Mouse (Mus musculus) intestine, embryonic 14.5 days (tissue): ENCODE measurements around the gene Rpl36-ps4. TPM values are rescaled to one million over a fixed set of nuclear protein-coding genes. Genes with fewer than 3 reads are reported as not detected.

Source experiments
- ATAC-seq: fragments of 200-750 bp; cut with Nextera tagmentation; replicated peaks from 2 replicates; pipeline ENCODE4 v1.8.0; 2017; ENCODE audit warnings: low read depth, moderate number of reproducible peaks, moderate TSS enrichment, moderate library complexity; ENCODE audit not compliant: low FRiP score, low TSS enrichment
- DNase-seq: peaks from one replicate; pipeline ENCODE4 v3.0.0-alpha.2; 2018; ENCODE audit warnings: low spot score
- H3K27ac ChIP-seq: fragments of 300-500 bp; sonication (generic); 2 replicates; pipeline ENCODE4 v1.5.1; 2014; ENCODE audit warnings: low read depth, mild to moderate bottlenecking, control low read depth
- H3K27me3 ChIP-seq: fragments of 300-500 bp; sonication (generic); replicated peaks from 2 replicates; pipeline ENCODE4 v1.6.1; 2014; ENCODE audit warnings: low read length, control low read depth; ENCODE audit not compliant: control insufficient read depth, insufficient read depth
- H3K36me3 ChIP-seq: fragments of 300-500 bp; sonication (generic); 2 replicates; pipeline ENCODE4 v1.6.1; 2014; ENCODE audit warnings: low read length, control low read depth; ENCODE audit not compliant: control insufficient read depth, insufficient read depth
- H3K4me1 ChIP-seq: fragments of 300-500 bp; sonication (generic); replicated peaks from 2 replicates; pipeline ENCODE4 v1.6.1; 2014; ENCODE audit warnings: low read length, control low read depth, mixed read lengths; ENCODE audit not compliant: control insufficient read depth, insufficient read depth
- H3K4me2 ChIP-seq: fragments of 300-500 bp; sonication (generic); 2 replicates; pipeline ENCODE4 v1.6.1; 2014; ENCODE audit warnings: low read length
- H3K4me3 ChIP-seq: fragments of 300-500 bp; sonication (generic); 2 replicates; pipeline ENCODE4 v1.5.1; 2014; ENCODE audit warnings: low read depth, low read length, control low read depth, mixed read lengths
- H3K9ac ChIP-seq: fragments of 300-500 bp; sonication (generic); 2 replicates; pipeline ENCODE4 v1.6.1; 2014; ENCODE audit warnings: mild to moderate bottlenecking, low read length
- H3K9me3 ChIP-seq: fragments of 300-500 bp; sonication (generic); 2 replicates; pipeline ENCODE4 v1.6.1; 2016; ENCODE audit warnings: low read length, control low read depth; ENCODE audit not compliant: control insufficient read depth
- WGBS: fragments of 180-500 bp; shearing (Covaris S2); extraction: QIAGEN DNeasy Blood & Tissue Kit; methylation state at CpG from one replicate; pipeline ENCODE4 v1.1.7; 2014; 5-methylcytosine and 5-hydroxymethylcytosine counted together
- polyA plus RNA-seq: library from polyadenylated mRNA; unstranded; fragments of >200 nt; fragmentation: Nextera tagmentation; extraction: Ambion mirVana; gene quantifications from 2 replicates; pipeline ENCODE4 v1.2.1, GENCODE M21; 2014

Gene Rpl36-ps4
- polyA plus RNA-seq = not detected in 2 replicates

DNA sequence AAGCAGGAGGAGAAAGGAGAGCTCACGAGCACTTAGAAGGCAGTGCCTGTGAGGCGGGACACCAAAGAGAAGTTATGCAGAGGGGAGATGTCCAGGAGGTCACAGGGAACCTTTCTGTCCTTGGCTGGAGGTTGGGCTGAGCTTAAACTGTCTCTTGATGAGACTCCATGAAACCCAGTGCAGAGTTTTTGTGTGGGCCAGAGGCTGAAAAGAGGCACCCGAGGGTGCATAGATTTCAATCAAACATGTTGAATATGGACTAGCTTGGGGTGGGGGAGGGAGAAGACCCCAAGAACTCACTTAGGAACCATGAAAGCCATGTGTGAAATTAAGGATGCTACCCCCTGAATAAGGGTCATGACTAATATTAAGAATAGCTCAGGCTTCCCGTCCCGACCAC, at the start of gene Rpl36-ps4:
Gene Rpl36-ps4 (plus strand): TSS at position 301 of the 400 bp plus-strand sequence.
- Histone ChIP-seq H3K36me3 (no peaks in the 10 kb centered on the region), H3K4me2 (no peak within 1 kb of the TSS), H3K4me3 (no peak within 1 kb of the TSS), H3K27ac (no peak within 1 kb of the TSS), H3K9me3 (no peaks in the 10 kb centered on the region), H3K9ac (no peak within 1 kb of the TSS), H3K4me1 (no peaks in the 10 kb centered on the region), H3K27me3 (no peaks in the 10 kb centered on the region)
- no peak for ATAC-seq
- no peak for DNase-seq
- 88% methylated on average over 5 of the region's 5 CpGs for WGBS

DNA sequence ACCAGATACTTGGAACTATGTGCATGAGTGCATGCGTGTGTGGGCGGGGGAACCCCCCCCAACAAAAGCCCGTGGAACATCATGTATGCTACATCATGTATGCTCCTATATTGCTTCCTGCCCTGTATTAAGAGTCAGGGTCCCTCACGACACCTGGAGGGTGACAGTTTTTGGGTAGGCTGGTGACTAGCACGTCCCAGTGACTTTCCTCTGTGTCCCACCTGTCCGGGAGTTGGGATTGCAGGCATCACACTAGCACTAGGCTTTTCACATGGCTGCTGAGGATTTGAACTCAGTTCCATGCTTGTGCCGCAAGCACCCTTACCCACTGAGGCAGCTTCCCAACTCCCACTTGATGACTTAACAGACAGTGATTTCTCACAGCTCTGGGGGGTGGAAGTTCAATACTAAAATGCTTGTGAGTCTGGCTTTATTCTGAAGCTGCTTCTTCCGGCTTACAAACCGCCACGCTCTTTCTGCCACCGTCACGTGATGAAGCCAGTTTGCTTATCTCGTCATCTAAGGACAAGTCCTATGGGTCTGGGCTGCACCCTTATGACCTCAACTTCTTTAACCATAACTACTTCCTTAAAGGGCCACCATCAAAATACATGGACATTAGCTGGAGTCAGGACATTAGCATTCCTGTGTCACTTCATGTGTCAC, 49.2 kb upstream of the Rpl36-ps4 start:
- DNase-seq (no peak), ATAC-seq (no peak)
- 84% methylated on average over 13 of the region's 13 CpGs for WGBS
- Histone ChIP-seq H3K9ac (no peak overlapping the region), H3K27ac (no peak overlapping the region), H3K27me3 (no peaks in the 10 kb centered on the region), H3K9me3 (no peaks in the 10 kb centered on the region), H3K4me3 (no peak overlapping the region), H3K36me3 (no peaks in the 10 kb centered on the region), H3K4me1 (no peaks in the 10 kb centered on the region), H3K4me2 (no peak overlapping the region)

DNA sequence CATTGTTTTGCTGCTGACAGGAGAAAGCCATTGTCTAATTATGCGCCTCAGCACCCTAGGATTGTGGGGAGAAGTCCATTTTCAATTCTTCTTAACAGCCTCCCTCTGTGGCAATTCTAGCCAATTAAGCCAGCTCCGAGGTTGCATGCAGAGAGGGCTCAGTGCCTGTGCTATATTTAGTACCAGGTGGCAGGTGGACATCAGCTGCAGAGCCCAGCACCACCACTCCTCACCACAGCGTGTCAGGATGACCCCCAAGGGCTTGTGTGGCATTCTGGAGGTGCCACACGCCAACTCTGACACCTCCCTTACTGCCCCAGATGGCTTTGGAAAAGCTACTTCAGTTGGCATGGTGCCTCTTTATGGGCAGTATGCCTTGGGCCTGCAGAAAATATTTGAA, 48.5 kb upstream of the Rpl36-ps4 start:
- no peak for DNase-seq
- WGBS = 66% methylated on average over 4 of the region's 4 CpGs

DNA sequence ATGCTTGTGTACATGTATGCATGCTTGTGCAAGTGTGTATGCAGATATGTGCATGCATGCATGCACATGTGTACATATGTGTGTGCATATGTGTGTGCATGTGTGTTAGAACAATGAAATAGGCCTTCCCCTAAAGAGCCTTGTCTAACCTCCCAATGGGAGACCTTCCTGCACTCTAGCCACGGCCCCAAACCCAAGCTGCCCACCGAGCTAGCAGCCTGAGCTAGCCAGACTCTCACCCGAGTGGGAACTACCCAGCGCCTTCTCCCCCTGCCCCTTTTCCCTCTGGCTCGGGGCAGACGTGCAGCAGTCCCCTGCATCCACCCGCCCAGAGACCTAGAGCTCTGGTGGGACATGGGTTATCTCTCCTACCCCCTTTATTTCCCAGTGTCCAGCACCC, 47.3 kb upstream of the Rpl36-ps4 start:
- Histone ChIP-seq H3K27ac (no peak overlapping the region), H3K27me3 (no peaks in the 10 kb centered on the region), H3K4me3 (no peak overlapping the region), H3K4me1 (0 out of 2 replicates have a peak, but pooled peaks cover 5% of the 10 kb centered on the region), H3K4me2 (no peak overlapping the region), H3K36me3 (no peaks in the 10 kb centered on the region), H3K9ac (no peak overlapping the region), H3K9me3 (no peaks in the 10 kb centered on the region)
- DNase-seq (no peak), ATAC-seq (no peak)
- WGBS = 71% methylated on average over 7 of the region's 7 CpGs

More for the DNA sequence above, 48.5 kb upstream of the Rpl36-ps4 start:
- Histone ChIP-seq H3K9ac (no peak overlapping the region), H3K36me3 (no peaks in the 10 kb centered on the region), H3K4me1 (0 out of 2 replicates have a peak, but pooled peaks cover under 1% of the 10 kb centered on the region), H3K4me3 (no peak overlapping the region), H3K9me3 (no peaks in the 10 kb centered on the region), H3K4me2 (no peak overlapping the region), H3K27me3 (no peaks in the 10 kb centered on the region), H3K27ac (no peak overlapping the region)
- no peak for ATAC-seq

DNA sequence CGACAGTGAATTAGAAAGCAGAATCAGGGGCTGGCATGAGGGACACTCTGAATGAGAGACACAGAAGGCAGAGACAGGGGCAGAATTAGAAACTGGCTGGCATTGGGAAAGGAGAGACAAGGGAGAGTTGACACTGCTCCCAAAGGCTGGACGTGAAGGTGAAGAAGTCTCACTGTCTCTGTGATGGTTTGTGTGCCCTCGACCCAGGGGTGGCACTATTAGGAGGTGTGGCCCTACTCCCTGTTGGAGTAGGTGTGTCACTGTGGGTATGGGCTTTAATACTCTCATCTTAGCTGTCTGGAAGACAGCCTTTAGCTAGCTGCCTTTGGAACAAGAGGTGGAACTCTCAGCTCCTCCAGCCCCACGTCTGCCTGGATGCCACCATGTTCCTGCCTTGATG, 46.8 kb upstream of the Rpl36-ps4 start:
- H3K36me3 ChIP-seq = no peaks in the 10 kb centered on the region
- no peak overlapping the region for H3K4me2 ChIP-seq
- H3K9ac ChIP-seq = no peak overlapping the region
- 0 out of 2 replicates have a peak, but pooled peaks cover 5% of the 10 kb centered on the region for H3K4me1 ChIP-seq
- no peaks in the 10 kb centered on the region for H3K27me3 ChIP-seq
- no peak for DNase-seq
- no peak for ATAC-seq
- H3K4me3 ChIP-seq = no peak overlapping the region
- WGBS = 77% methylated on average over 4 of the region's 4 CpGs
- H3K27ac ChIP-seq = no peak overlapping the region
- no peaks in the 10 kb centered on the region for H3K9me3 ChIP-seq

DNA sequence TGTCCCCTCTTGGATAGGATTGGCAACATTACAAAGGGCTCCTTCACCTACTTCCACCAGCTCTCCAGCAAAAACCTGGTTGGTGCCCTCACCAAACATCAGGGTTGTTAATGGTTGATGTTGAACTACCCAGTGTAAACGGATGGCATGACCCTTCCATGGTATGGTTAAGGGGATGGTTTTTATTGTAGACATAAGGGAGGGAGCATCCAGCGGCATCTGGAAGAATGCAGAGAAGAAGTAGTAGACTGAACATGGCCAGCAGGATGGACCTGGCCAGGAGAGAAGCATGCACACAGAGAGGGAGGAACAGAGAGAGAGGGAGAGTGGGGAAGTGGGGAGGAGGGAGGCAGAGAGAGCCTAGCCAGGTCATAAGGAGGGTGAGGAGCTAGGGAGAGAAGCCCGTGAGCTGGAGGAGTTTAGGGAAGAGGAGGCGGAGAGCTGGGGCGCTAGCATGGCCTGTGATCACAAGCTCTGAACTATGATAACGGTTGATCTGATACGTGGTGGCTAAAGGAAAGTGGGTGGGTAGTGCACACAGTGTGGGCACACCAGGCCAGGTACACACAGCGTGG, 45.3 kb upstream of the Rpl36-ps4 start:
- H3K4me2 ChIP-seq = no peak overlapping the region
- no peaks in the 10 kb centered on the region for H3K36me3 ChIP-seq
- 80% methylated on average over 8 of the region's 8 CpGs for WGBS
- DNase-seq = no peak
- 0 out of 2 replicates have a peak, but pooled peaks cover 5% of the 10 kb centered on the region for H3K4me1 ChIP-seq
- H3K27ac ChIP-seq = no peak overlapping the region
- H3K4me3 ChIP-seq = no peak overlapping the region
- no peaks in the 10 kb centered on the region for H3K9me3 ChIP-seq
- no peaks in the 10 kb centered on the region for H3K27me3 ChIP-seq
- no peak overlapping the region for H3K9ac ChIP-seq
- no peak for ATAC-seq

DNA sequence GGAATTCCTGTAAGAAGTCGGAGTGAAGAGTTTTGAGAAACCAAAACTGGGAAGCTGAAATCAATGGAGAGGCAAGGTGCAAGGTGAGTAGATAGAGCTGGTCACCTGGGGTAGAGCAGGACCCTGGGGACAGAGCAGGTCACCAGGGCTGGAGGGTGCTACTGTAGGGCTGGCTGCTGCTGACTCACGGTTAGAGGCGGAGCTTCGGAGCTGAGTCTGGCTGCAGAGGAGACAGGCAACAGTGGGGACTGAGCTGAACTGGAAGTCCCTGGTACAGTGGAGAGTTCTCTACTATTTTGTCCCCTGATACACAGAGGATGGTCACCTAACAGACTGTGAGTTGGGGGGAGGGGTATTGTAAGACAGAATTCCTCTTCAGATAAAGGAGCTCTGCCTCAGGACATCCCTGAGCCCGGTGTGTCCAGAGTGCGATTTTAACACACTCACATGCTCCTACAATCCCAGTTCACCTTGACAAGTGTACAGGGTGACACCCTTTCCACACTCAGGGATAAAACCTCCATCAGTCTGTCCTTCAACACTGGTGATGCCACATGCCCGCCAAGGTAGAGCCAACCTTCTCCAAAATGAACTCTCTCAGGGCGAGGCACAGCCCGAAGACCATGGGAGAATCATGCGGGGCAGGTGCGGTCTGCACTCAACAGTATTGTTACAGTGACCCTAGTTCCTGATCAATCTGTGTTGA, 44.3 kb upstream of the Rpl36-ps4 start:
- Histone ChIP-seq H3K4me3 (no peak overlapping the region), H3K4me2 (no peak overlapping the region), H3K36me3 (no peaks in the 10 kb centered on the region), H3K4me1 (0 out of 2 replicates have a peak, but pooled peaks cover 5% of the 10 kb centered on the region), H3K9ac (no peak overlapping the region), H3K9me3 (no peaks in the 10 kb centered on the region), H3K27me3 (no peaks in the 10 kb centered on the region), H3K27ac (no peak overlapping the region)
- peak; percentile 61; the same call in 1 of the 2 replicates for ATAC-seq
- 79% methylated on average over 11 of the region's 11 CpGs for WGBS
- DNase-seq = no peak

DNA sequence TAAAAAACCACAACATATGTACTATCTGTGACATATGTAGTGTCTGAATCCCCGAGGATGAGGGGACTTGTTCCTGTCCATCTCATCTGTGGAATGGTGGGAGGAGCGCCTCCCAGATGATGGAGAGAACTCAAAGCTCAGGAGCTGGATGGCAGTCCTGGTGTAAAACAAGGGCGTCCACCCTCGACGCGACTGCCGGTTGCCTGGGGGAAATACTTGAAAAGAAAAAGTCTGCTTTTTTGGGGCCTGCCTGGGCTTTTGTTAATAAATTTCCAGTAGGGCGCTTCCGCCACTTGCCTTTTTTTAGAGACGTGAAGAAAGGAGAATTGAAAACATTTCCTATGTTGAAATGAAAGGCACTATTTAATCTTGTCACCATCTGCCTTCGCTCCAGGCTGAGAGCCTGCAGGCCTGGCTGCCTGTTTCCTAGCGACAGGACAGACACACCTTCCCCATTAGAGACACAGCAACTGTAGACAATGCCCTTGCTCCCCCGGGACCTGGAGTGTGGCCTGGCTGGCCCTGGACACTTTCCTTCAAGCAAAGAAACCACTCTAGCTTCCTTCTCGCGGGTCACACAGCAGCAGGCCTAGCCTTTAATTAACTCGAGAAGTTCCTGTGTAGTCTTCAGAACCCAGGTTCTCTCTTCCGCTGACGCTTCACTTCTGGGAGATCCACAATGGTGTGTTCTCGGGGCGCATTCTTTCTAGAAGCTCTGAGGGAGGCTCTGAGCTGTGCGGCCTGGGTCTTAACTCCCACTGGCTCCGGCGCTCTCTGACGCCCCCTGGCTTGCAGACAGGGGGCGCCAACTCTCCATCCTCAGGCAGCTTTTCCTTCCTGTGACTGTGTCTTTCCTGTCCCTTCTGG, 43.3 kb upstream of the Rpl36-ps4 start:
- no peak overlapping the region for H3K4me3 ChIP-seq
- no peaks in the 10 kb centered on the region for H3K27me3 ChIP-seq
- DNase-seq (peak; percentile 71), ATAC-seq (no peak)
- WGBS = 23% methylated on average over 25 of the region's 25 CpGs
- no peak overlapping the region for H3K9ac ChIP-seq
- H3K36me3 ChIP-seq = no peaks in the 10 kb centered on the region
- peak overlapping the region; percentile 60; the same call in 1 of the 2 replicates for H3K27ac ChIP-seq
- 0 out of 2 replicates have a peak overlapping the region, but pooled peaks have one; percentile 16 for H3K4me2 ChIP-seq
- H3K9me3 ChIP-seq = no peaks in the 10 kb centered on the region
- H3K4me1 ChIP-seq = 0 out of 2 replicates have a peak, but pooled peaks cover 5% of the 10 kb centered on the region
